Mouse (Mus musculus): ENCODE data around the gene Epsti1. TPM values are rescaled to one million over a fixed set of nuclear protein-coding genes. Genes with fewer than 3 reads are reported as not detected.
A peak's percentile ranks its signal among the peaks of the same experiment; 100 is the strongest.

Gene Epsti1
- polyA plus RNA-seq, 1 experiment from 2014 or later, result 0.27 TPM

DNA sequence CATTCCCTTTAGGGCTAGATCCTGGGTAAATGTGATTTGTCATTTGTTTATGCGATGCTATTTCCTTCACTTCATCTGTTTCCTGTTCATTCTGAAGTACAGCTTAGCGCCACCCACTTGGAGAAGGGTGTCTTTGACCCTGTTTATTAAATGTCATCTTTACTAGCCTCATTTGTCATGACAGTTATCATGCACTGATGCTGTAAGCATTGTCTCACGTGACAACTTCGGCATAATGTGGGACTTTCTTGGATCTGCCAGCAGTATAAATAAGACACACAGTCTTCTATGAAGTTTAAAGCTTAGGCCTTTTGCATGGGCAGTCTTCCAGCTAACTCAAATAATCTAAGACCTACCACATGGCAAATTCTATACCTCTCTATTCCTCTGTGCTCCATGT is 67.3 kb downstream of the Epsti1 start:
- no peaks in the 10 kb centered on the region for H3K36me3 ChIP-seq
- no peak overlapping the region for H3K4me2 ChIP-seq
- no peak overlapping the region for H3K9ac ChIP-seq
- H3K9me3 ChIP-seq, result no peaks in the 10 kb centered on the region
- no peak overlapping the region for H3K4me3 ChIP-seq
- 91% methylated on average over 4 of the region's 4 CpGs for WGBS
- no peaks in the 10 kb centered on the region for H3K27me3 ChIP-seq
- no peak for ATAC-seq (ENCODE audit: low read depth)
- H3K4me1 ChIP-seq (replicated peaks), result peaks cover 31% of the 10 kb centered on the region
- no peak overlapping the region for H3K27ac ChIP-seq (replicated peaks)

DNA sequence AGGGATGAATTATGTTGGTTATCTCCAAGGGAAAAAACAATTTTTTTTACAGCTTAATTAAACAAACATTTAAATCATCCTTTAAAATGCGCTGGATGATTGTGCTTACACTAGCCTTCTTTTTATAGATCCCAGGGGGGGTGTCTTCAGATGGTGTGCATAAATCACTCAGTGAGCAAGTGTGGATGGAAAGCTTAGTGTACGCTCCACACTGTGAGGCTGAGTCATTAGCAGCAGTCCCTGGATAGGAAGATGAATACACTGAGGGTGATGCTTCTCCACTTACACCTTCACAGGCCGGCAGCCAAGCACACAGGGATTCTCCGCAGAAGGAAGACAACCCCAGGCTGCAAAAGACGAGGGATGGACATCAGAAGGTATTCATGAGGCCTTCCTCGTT is 70.2 kb downstream of the Epsti1 start:
- Histone ChIP-seq H3K4me1 (replicated peaks) (peaks cover 34% of the 10 kb centered on the region), H3K4me2 (no peak overlapping the region), H3K27me3 (no peaks in the 10 kb centered on the region), H3K36me3 (no peaks in the 10 kb centered on the region), H3K4me3 (no peak overlapping the region), H3K27ac (replicated peaks) (0 out of 2 replicates have a peak overlapping the region, but pooled peaks have one; percentile 9), H3K9ac (no peak overlapping the region), H3K9me3 (no peaks in the 10 kb centered on the region)
- WGBS, result 29% methylated on average over 6 of the region's 6 CpGs
- ATAC-seq (ENCODE audit: low read depth), result peak; percentile 82

DNA sequence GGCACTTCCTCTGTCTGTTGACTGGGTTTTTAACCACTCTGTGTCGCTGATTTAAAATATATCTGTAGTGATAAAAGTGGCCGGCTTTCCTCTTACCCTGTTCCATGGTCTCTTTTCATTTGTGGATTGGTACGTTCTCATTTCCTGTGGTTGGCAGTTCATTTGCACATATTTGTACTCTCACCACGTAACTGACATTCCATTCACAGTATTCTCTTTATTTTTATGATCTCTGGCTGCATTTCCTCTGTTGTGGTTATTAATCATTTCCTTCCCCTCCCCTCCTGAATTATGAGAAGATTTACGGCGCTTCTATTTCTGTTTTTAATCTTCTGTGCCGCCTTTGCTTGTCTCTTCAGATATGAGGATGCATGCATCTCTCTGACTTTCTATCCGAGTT is 71.7 kb downstream of the Epsti1 start:
- Histone ChIP-seq H3K27me3 (no peaks in the 10 kb centered on the region), H3K4me3 (no peak overlapping the region), H3K36me3 (no peaks in the 10 kb centered on the region), H3K9me3 (no peaks in the 10 kb centered on the region), H3K27ac (replicated peaks) (no peak overlapping the region), H3K4me1 (replicated peaks) (peaks cover 34% of the 10 kb centered on the region), H3K9ac (no peak overlapping the region), H3K4me2 (no peak overlapping the region)
- 65% methylated on average over 8 of the region's 8 CpGs for WGBS
- ATAC-seq (ENCODE audit: low read depth), result no peak

DNA sequence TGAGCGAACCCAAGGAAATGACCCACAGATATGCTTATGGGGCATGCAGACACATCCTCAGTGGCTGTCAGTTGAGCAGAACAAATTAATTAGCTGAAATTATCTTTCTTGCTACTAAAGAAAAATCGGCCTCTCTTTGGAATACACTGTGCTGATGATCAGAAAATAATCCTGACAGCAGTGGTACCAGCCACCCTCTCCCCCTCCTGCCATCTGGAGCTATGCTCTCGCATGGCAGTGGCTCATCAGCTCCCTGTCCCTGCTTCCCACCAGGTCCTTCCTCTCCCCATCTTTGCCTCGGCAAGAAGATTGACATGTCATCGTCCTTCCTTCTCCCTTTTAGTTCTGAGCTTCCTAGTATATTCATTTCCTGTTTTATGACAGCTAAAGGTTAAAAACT is 77.5 kb downstream of the Epsti1 start:
- Histone ChIP-seq H3K9me3 (no peaks in the 10 kb centered on the region), H3K27ac (replicated peaks) (no peak overlapping the region), H3K4me3 (no peak overlapping the region), H3K27me3 (no peaks in the 10 kb centered on the region), H3K4me1 (replicated peaks) (peaks cover 2% of the 10 kb centered on the region), H3K9ac (no peak overlapping the region), H3K36me3 (no peaks in the 10 kb centered on the region), H3K4me2 (no peak overlapping the region)
- ATAC-seq (ENCODE audit: low read depth), result no peak
- 86% methylated on average over 5 of the region's 5 CpGs for WGBS

DNA sequence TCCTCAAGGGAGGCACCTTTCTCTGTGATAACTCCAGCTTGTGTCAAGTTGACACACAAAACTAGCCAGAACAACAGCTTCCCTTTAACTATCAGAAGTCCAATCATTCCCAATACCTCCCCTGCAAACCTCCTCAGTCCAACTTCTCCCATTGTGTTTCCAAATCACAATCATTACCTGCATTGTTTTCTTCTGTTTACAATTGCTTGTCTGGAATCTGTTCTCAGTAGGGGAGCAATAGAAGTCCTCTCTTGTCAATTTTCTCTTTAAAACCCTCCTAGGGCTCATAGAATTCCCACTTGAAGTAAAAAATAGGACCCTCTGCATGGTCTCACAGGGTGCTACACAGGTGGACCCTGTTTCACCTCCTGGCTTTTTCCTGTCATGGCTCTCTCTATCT is 93.7 kb downstream of the Epsti1 start:
- no peak overlapping the region for H3K4me2 ChIP-seq
- no peak overlapping the region for H3K27ac ChIP-seq (replicated peaks)
- no peaks in the 10 kb centered on the region for H3K4me1 ChIP-seq (replicated peaks)
- no peak overlapping the region for H3K9ac ChIP-seq
- no peaks in the 10 kb centered on the region for H3K27me3 ChIP-seq
- no peaks in the 10 kb centered on the region for H3K9me3 ChIP-seq
- H3K4me3 ChIP-seq, result no peak overlapping the region
- ATAC-seq (ENCODE audit: low read depth), result no peak
- no peaks in the 10 kb centered on the region for H3K36me3 ChIP-seq

DNA sequence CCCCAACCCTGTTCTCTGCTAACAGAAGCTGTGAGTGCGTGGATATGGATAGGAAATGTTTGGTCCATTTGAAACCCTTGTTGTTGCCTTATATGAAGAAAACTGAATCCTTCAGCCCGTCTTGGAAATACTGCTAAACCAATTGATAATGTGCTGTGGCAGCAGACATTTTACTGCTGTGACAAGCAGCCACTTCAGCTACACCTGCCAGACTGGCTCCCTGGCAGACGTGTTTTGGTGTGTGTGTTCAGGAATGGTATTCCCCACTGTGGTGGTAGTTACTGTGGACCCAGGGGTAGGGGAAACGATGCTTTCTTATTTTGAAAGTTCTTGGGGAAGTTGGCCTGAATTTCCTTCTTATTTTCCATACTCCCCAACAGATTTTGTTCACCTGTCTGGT is 100.4 kb downstream of the Epsti1 start:
- H3K9me3 ChIP-seq, result no peaks in the 10 kb centered on the region
- peaks cover 15% of the 10 kb centered on the region for H3K4me1 ChIP-seq (replicated peaks)
- H3K9ac ChIP-seq, result no peak overlapping the region
- no peak for ATAC-seq (ENCODE audit: low read depth)
- H3K36me3 ChIP-seq, result no peaks in the 10 kb centered on the region
- WGBS, result 80% methylated on average over 4 of the region's 4 CpGs
- H3K4me3 ChIP-seq, result no peak overlapping the region
- no peaks in the 10 kb centered on the region for H3K27me3 ChIP-seq
- no peak overlapping the region for H3K4me2 ChIP-seq
- no peak overlapping the region for H3K27ac ChIP-seq (replicated peaks)

DNA sequence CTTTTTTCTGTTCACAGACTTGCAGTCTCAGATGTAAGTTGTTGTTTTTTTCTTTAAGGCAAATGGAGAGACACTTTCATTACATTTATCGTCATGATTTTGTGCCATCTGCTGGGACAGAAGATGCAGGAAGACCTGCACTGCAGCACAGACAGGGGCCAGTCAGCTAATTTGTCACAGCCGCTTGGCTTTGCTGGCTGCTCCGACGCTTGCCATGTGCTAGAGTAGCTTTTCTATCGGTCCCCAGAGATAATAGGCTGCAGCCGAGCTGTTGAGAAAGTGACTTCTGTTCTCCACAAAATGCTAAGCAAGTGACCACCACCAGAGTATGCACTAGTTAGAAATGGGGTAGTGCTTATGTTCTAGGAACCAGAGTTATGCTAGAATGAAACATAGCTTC is 104.0 kb downstream of the Epsti1 start:
- Histone ChIP-seq H3K4me1 (replicated peaks) (peaks cover 15% of the 10 kb centered on the region), H3K9ac (no peak overlapping the region), H3K4me3 (no peak overlapping the region), H3K27me3 (no peaks in the 10 kb centered on the region), H3K9me3 (no peaks in the 10 kb centered on the region), H3K27ac (replicated peaks) (no peak overlapping the region), H3K4me2 (no peak overlapping the region), H3K36me3 (no peaks in the 10 kb centered on the region)
- no peak; the same call in 1 of the 2 replicates for ATAC-seq (ENCODE audit: low read depth)
- WGBS, result 13% methylated on average over 6 of the region's 6 CpGs

DNA sequence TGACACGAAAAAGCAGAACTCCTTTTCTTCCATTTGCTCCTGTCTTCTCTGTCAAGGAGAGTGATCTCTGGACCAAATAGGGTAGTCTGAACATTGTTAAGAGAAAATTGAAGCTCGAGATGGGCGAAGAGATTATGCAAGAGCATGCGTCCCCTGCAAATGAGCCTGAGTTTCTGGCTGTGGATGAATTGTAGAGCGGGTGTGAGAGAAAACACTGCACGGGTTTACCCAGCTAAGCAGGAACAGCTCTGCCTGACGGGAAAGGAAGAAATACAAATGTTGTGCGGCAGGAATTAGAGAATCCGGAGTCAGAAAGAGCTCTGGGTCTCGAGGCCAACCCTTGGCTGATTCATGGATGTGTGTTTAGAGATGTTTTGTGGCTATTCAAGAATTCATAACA is 107.8 kb downstream of the Epsti1 start:
- H3K4me3 ChIP-seq, result no peak overlapping the region

DNA sequence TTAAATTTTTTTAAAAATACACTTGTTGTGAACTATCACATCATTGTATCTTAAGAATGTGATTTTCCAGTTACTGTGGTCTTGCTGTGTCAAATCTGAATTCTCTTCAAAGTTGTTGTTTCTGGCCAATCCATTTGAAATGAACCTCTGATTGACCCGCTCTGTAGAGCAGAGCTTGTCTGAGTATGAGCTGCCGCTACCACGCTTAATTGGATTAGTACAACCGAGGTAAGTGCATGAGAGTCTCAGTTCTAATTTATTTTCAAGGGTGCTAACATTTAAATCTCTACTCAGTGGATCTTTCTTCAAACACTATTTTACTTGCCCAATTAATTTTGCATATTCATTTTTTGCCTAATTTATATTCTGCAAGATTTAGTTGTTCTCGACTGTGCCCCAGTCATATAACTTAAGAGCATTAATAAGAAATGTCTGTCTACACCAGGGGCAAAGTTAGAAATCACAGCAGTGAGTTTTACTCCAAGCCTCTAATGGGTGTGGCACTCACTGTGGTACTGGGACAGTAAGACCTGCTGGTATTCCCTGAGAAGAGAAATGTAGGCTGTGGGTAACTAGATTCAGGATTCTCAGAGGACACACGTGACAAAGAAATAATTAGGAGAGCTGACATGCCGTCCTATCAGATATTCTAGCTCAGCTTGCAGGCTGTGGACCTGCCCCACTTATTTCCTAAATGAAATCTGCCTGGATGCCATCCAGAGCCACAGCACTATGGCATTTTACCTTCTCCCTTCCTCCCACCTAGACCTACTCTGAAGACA is 111.7 kb downstream of the Epsti1 start:
- Histone ChIP-seq H3K9me3 (no peaks in the 10 kb centered on the region), H3K9ac (no peak overlapping the region), H3K4me2 (no peak overlapping the region), H3K4me3 (no peak overlapping the region), H3K36me3 (no peaks in the 10 kb centered on the region), H3K27me3 (no peaks in the 10 kb centered on the region), H3K4me1 (replicated peaks) (no peaks in the 10 kb centered on the region), H3K27ac (replicated peaks) (no peak overlapping the region)
- 70% methylated on average over 7 of the region's 7 CpGs for WGBS
- no peak for ATAC-seq (ENCODE audit: low read depth)

More for the DNA sequence above, 107.8 kb downstream of the Epsti1 start:
- 70% methylated on average over 10 of the region's 10 CpGs for WGBS
- H3K4me2 ChIP-seq, result no peak overlapping the region
- H3K4me1 ChIP-seq (replicated peaks), result peaks cover 15% of the 10 kb centered on the region
- no peaks in the 10 kb centered on the region for H3K27me3 ChIP-seq
- no peak for ATAC-seq (ENCODE audit: low read depth)
- no peaks in the 10 kb centered on the region for H3K36me3 ChIP-seq
- no peaks in the 10 kb centered on the region for H3K9me3 ChIP-seq
- no peak overlapping the region for H3K9ac ChIP-seq
- H3K27ac ChIP-seq (replicated peaks), result no peak overlapping the region

DNA sequence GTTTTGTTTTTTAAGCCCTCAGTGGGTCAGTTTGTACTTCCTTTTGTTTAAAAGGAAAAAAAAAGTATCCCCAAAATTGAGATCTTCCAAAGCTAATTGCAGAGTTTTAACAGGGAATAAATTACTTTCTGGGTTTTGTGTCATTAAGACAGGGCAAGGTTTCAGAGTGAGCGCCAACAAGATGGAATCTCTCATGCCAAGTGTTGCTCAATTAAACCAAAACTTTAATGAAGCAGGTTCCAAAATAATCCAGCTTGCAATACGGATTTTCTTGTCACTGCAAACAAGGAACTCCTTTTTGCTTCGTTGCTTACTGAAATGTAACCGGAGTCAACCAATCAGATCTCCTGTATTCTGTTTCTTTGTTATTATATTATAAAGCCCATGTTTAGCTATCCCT is 112.4 kb downstream of the Epsti1 start:
- H3K9ac ChIP-seq, result no peak overlapping the region
- H3K27ac ChIP-seq (replicated peaks), result no peak overlapping the region
- H3K4me2 ChIP-seq, result no peak overlapping the region
- no peak for ATAC-seq (ENCODE audit: low read depth)
- H3K36me3 ChIP-seq, result no peaks in the 10 kb centered on the region
- H3K4me1 ChIP-seq (replicated peaks), result no peaks in the 10 kb centered on the region
- H3K9me3 ChIP-seq, result no peaks in the 10 kb centered on the region
- no peak overlapping the region for H3K4me3 ChIP-seq
- WGBS, result 85% methylated on average over 4 of the region's 4 CpGs
- no peaks in the 10 kb centered on the region for H3K27me3 ChIP-seq

DNA sequence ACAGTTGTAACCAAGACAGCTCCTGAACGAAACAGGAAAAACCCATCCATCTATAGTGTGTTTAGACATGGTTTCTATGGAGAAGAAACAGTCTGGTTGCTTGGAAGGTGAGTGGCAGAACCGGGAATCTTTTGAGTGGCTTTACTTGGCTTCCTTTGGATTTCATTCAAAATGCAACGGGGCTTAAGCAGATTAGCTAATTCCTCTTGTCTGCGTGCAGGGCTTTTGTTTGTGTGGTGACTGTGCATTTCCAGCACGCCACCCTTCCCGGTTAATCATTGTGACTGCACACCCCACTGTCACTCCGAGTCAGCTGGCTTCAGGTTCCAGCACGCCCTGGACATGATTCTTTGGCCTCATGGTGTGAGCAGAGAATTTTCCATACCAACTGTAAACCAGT is 115.9 kb downstream of the Epsti1 start:
- no peak for ATAC-seq (ENCODE audit: low read depth)
- Histone ChIP-seq H3K4me2 (no peak overlapping the region), H3K36me3 (no peaks in the 10 kb centered on the region), H3K9me3 (no peaks in the 10 kb centered on the region), H3K27ac (replicated peaks) (no peak overlapping the region), H3K9ac (no peak overlapping the region), H3K4me1 (replicated peaks) (no peaks in the 10 kb centered on the region), H3K4me3 (no peak overlapping the region), H3K27me3 (no peaks in the 10 kb centered on the region)
- WGBS, result 42% methylated on average over 8 of the region's 8 CpGs

DNA sequence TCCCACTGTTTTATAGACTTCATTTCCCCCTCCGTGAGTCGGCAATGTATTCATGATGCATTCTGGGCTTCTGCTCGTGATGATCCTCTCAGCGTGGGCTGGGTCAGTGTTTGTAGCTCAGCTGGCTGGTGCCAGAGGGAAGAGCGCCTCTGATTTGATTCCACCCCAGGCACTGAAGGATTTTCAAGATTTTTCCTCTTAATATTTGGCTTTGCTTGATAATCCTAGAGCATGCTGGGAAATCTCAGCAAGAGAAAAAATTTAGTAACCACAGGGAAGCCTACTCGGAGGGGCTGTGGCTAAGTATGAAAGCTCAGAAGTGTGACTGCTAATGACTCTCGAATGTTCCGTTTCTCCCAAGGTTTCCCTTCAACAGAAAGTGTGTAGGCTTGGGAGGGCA is 134.8 kb downstream of the Epsti1 start:
- Histone ChIP-seq H3K27me3 (no peaks in the 10 kb centered on the region), H3K27ac (replicated peaks) (peak overlapping the region; percentile 34), H3K36me3 (no peaks in the 10 kb centered on the region), H3K4me2 (peak overlapping the region; percentile 13; the same call in 1 of the 2 replicates), H3K4me3 (no peak overlapping the region), H3K4me1 (replicated peaks) (peaks cover 18% of the 10 kb centered on the region), H3K9me3 (no peaks in the 10 kb centered on the region), H3K9ac (no peak overlapping the region; the same call in 1 of the 2 replicates)
- WGBS, result 49% methylated on average over 8 of the region's 8 CpGs
- 0 out of 2 replicates have a peak, but pooled peaks have one; percentile 23 for ATAC-seq (ENCODE audit: low read depth)

DNA sequence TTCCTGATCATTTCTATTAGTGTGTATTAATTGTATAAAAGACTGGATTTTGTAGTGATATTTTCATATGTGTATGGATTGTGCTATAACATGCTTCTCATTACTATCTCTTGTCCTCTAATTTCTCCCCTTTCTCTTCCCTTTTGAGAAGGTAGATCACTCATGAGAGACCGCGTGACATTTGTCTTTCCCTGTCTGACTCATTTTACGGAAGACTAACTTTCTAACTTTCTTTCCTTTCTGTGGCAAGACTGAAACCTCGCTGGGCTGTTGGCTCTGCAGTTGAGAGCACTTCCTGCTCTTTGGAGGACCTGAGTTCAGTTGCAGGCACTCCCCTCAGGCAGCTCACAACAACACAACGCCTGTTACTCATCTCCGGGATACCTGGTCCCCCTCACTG is 136.6 kb downstream of the Epsti1 start:
- H3K4me2 ChIP-seq, result no peak overlapping the region
- H3K27me3 ChIP-seq, result no peaks in the 10 kb centered on the region
- no peaks in the 10 kb centered on the region for H3K36me3 ChIP-seq
- H3K9me3 ChIP-seq, result no peaks in the 10 kb centered on the region
- no peak overlapping the region for H3K4me3 ChIP-seq
- 90% methylated on average over 6 of the region's 6 CpGs for WGBS
- peaks cover 15% of the 10 kb centered on the region for H3K4me1 ChIP-seq (replicated peaks)
- no peak overlapping the region for H3K27ac ChIP-seq (replicated peaks)
- ATAC-seq (ENCODE audit: low read depth), result no peak
- no peak overlapping the region for H3K9ac ChIP-seq

Data from neural tube, embryonic 13.5 days (tissue).